Mouse (Mus musculus) lung, postnatal 0 days (tissue): ENCODE data around the gene Prkca. TPM values are rescaled to one million over a fixed set of nuclear protein-coding genes. Genes with fewer than 3 reads are reported as not detected.

Experiments used
- ATAC-seq: fragments of 200-750 bp; cut with Nextera tagmentation; 2 replicates; pipeline ENCODE4 v1.8.0; 2017; ENCODE audit warnings: moderate library complexity
- DNase-seq: peaks from one replicate; pipeline ENCODE4 v3.0.0-alpha.2; 2016; ENCODE audit warnings: low spot score
- H3K27ac ChIP-seq: fragments of 300-500 bp; sonication (generic); 2 replicates; pipeline ENCODE4 v1.5.1; 2014; ENCODE audit warnings: antibody characterized with exemption, mild to moderate bottlenecking, low read length, mixed read lengths
- H3K27me3 ChIP-seq: fragments of 300-500 bp; sonication (generic); replicated peaks from 2 replicates; pipeline ENCODE4 v1.6.1; 2014; ENCODE audit warnings: low read length, mixed read lengths; ENCODE audit not compliant: insufficient read depth
- H3K36me3 ChIP-seq: fragments of 300-500 bp; sonication (generic); 2 replicates; pipeline ENCODE4 v1.6.1; 2014; ENCODE audit warnings: low read length, mixed read lengths; ENCODE audit not compliant: insufficient read depth
- H3K4me1 ChIP-seq: fragments of 300-500 bp; sonication (generic); 2 replicates; pipeline ENCODE4 v1.6.1; 2014; ENCODE audit warnings: antibody characterized with exemption, low read depth, low read length, mixed read lengths; ENCODE audit not compliant: insufficient read depth
- H3K4me2 ChIP-seq: fragments of 300-500 bp; sonication (generic); replicated peaks from 2 replicates; pipeline ENCODE4 v1.6.1; 2014; ENCODE audit warnings: low read depth, mild to moderate bottlenecking, low read length, moderate library complexity, mixed read lengths
- H3K4me3 ChIP-seq: fragments of 300-500 bp; sonication (generic); 2 replicates; pipeline ENCODE4 v1.5.1; 2014; ENCODE audit warnings: low read depth, low read length
- H3K9ac ChIP-seq: fragments of 300-500 bp; sonication (generic); replicated peaks from 2 replicates; pipeline ENCODE4 v1.6.1; 2014; ENCODE audit warnings: low read depth, mild to moderate bottlenecking
- H3K9me3 ChIP-seq: fragments of 300-500 bp; sonication (generic); 2 replicates; pipeline ENCODE4 v1.6.1; 2016; ENCODE audit warnings: low read length, mixed read lengths
- CTCF ChIP-seq: IDR thresholded peaks from 2 replicates; pipeline ENCODE4 v1.5.1; 2016; ENCODE audit warnings: antibody characterized with exemption, mild to moderate bottlenecking
- EP300 ChIP-seq: IDR thresholded peaks from 2 replicates; pipeline ENCODE4 v1.6.1; 2016; ENCODE audit warnings: antibody characterized with exemption, mild to moderate bottlenecking, control low read depth
- WGBS: fragments of 180-500 bp; shearing (Covaris S2); extraction: QIAGEN DNeasy Blood & Tissue Kit; methylation state at CpG from one replicate; pipeline ENCODE4 v1.1.7; 2014; 5-methylcytosine and 5-hydroxymethylcytosine counted together
- polyA plus RNA-seq: library from polyadenylated mRNA; unstranded; fragments of >200 nt; fragmentation: Nextera tagmentation; extraction: Ambion mirVana; gene quantifications from 2 replicates; pipeline ENCODE4 v1.2.1, GENCODE M21; 2015

Prkca gene
- polyA plus RNA-seq, 1 experiment from 2014 or later: 4.0 TPM

- no peak for TF ChIP-seq EP300
- no peak for TF ChIP-seq CTCF
- DNase-seq (no peak), ATAC-seq (no peak)
- H3K27ac ChIP-seq: no peak overlapping the region
- no peaks in the 10 kb centered on the region for H3K9me3 ChIP-seq
- no peaks in the 10 kb centered on the region for H3K36me3 ChIP-seq
- peaks cover 6% of the 10 kb centered on the region; the same call in 1 of the 2 replicates for H3K4me1 ChIP-seq
- WGBS: 70% methylated on average over 4 of the region's 4 CpGs
- no peaks in the 10 kb centered on the region for H3K27me3 ChIP-seq
- H3K4me3 ChIP-seq: no peak overlapping the region
- no peak overlapping the region for H3K4me2 ChIP-seq
- no peak overlapping the region for H3K9ac ChIP-seq
These were observed 17.3 kb upstream of the Prkca start for GRCm38 (mm10) chr11:108360983-108361382.

GRCm38 (mm10) chr11:108358911-108359310, 15.2 kb upstream of the Prkca start:
- Histone ChIP-seq H3K27me3 (no peaks in the 10 kb centered on the region), H3K4me1 (no peaks in the 10 kb centered on the region), H3K36me3 (no peaks in the 10 kb centered on the region), H3K4me3 (no peak overlapping the region), H3K9ac (no peak overlapping the region), H3K4me2 (no peak overlapping the region), H3K9me3 (no peaks in the 10 kb centered on the region), H3K27ac (no peak overlapping the region)
- no peak for ATAC-seq
- 79% methylated on average over 6 of the region's 6 CpGs for WGBS
- no peak for DNase-seq
- no peak for TF ChIP-seq CTCF
- no peak for TF ChIP-seq EP300

- Histone ChIP-seq H3K4me1 (no peaks in the 10 kb centered on the region), H3K27me3 (no peaks in the 10 kb centered on the region), H3K27ac (no peak overlapping the region), H3K36me3 (no peaks in the 10 kb centered on the region), H3K9ac (no peak overlapping the region), H3K4me2 (no peak overlapping the region), H3K9me3 (no peaks in the 10 kb centered on the region), H3K4me3 (no peak overlapping the region)
- peak; percentile 46 for ATAC-seq
- TF ChIP-seq EP300 (no peak), CTCF (no peak)
- DNase-seq: peak; percentile 68
- WGBS: 62% methylated on average over 4 of the region's 4 CpGs
These were observed 12.3 kb upstream of the Prkca start for GRCm38 (mm10) chr11:108356020-108356419.

- Histone ChIP-seq H3K4me2 (no peak overlapping the region), H3K9me3 (no peaks in the 10 kb centered on the region), H3K27ac (no peak overlapping the region), H3K4me1 (no peaks in the 10 kb centered on the region), H3K4me3 (no peak overlapping the region), H3K36me3 (no peaks in the 10 kb centered on the region), H3K9ac (no peak overlapping the region), H3K27me3 (no peaks in the 10 kb centered on the region)
- no peak for TF ChIP-seq CTCF
- no peak for TF ChIP-seq EP300
- DNase-seq (no peak), ATAC-seq (no peak)
- 79% methylated on average over 10 of the region's 10 CpGs for WGBS
These were observed 9.2 kb upstream of the Prkca start for GRCm38 (mm10) chr11:108352842-108353388.

- 71% methylated on average over 4 of the region's 4 CpGs for WGBS
- DNase-seq: no peak
These were observed 7.1 kb upstream of the Prkca start for GRCm38 (mm10) chr11:108350799-108351198.

GRCm38 (mm10) chr11:108345321-108345720, 1.6 kb upstream of the Prkca start:
- no peak for DNase-seq
- TF ChIP-seq CTCF (no peak), EP300 (no peak)
- 86% methylated on average over 2 of the region's 2 CpGs for WGBS
- H3K4me2 ChIP-seq: no peak overlapping the region
- H3K4me3 ChIP-seq: no peak overlapping the region
- H3K27ac ChIP-seq: no peak overlapping the region
- H3K4me1 ChIP-seq: peaks cover 4% of the 10 kb centered on the region; the same call in 1 of the 2 replicates
- no peak overlapping the region for H3K9ac ChIP-seq
- ATAC-seq: no peak
- no peaks in the 10 kb centered on the region for H3K9me3 ChIP-seq
- H3K27me3 ChIP-seq: no peaks in the 10 kb centered on the region
- no peaks in the 10 kb centered on the region for H3K36me3 ChIP-seq

More at GRCm38 (mm10) chr11:108350799-108351198, 7.1 kb upstream of the Prkca start:
- H3K9me3 ChIP-seq: no peaks in the 10 kb centered on the region
- H3K27me3 ChIP-seq: no peaks in the 10 kb centered on the region
- H3K36me3 ChIP-seq: no peaks in the 10 kb centered on the region
- no peaks in the 10 kb centered on the region for H3K4me1 ChIP-seq
- H3K4me3 ChIP-seq: no peak overlapping the region
- no peak overlapping the region for H3K4me2 ChIP-seq
- no peak for ATAC-seq
- TF ChIP-seq EP300 (no peak), CTCF (no peak)
- no peak overlapping the region for H3K9ac ChIP-seq
- no peak overlapping the region for H3K27ac ChIP-seq
